Mouse (Mus musculus) hindbrain, postnatal 0 days (tissue): ENCODE measurements around the gene Pnkp. TPM values are rescaled to one million over a fixed set of nuclear protein-coding genes. Genes with fewer than 3 reads are reported as not detected.

Experiments
- ATAC-seq: fragments of 200-750 bp; cut with Nextera tagmentation; 2 replicates; pipeline ENCODE4 v1.8.0; 2017; ENCODE audit warnings: mild to moderate bottlenecking, moderate TSS enrichment, moderate library complexity
- DNase-seq: peaks from one replicate; pipeline ENCODE4 v3.0.0-alpha.2; 2015; ENCODE audit warnings: low spot score
- H3K27ac ChIP-seq: fragments of 300-500 bp; sonication (generic); 2 replicates; pipeline ENCODE4 v1.5.1; 2014; ENCODE audit warnings: mild to moderate bottlenecking
- H3K27me3 ChIP-seq: fragments of 300-500 bp; sonication (generic); 2 replicates; pipeline ENCODE4 v1.6.1; 2014; ENCODE audit warnings: low read length, mixed read lengths; ENCODE audit not compliant: insufficient read depth
- H3K36me3 ChIP-seq: fragments of 300-500 bp; sonication (generic); 2 replicates; pipeline ENCODE4 v1.6.1; 2014; ENCODE audit warnings: low read length, mixed read lengths; ENCODE audit not compliant: insufficient read depth
- H3K4me1 ChIP-seq: fragments of 300-500 bp; sonication (generic); 2 replicates; pipeline ENCODE4 v1.6.1; 2014; ENCODE audit warnings: antibody characterized with exemption, low read length, mixed read lengths; ENCODE audit not compliant: insufficient read depth
- H3K4me2 ChIP-seq: fragments of 300-500 bp; sonication (generic); 2 replicates; pipeline ENCODE4 v1.6.1; 2014; ENCODE audit warnings: low read depth, mild to moderate bottlenecking, low read length, moderate library complexity, mixed read lengths
- H3K4me3 ChIP-seq: fragments of 300-500 bp; sonication (generic); 2 replicates; pipeline ENCODE4 v1.5.1; 2014; ENCODE audit warnings: low read length
- H3K9ac ChIP-seq: fragments of 300-500 bp; sonication (generic); replicated peaks from 2 replicates; pipeline ENCODE4 v1.6.1; 2014; ENCODE audit warnings: mild to moderate bottlenecking, low read length, moderate library complexity, mixed read lengths
- H3K9me3 ChIP-seq: fragments of 300-500 bp; sonication (generic); 2 replicates; pipeline ENCODE4 v1.6.1; 2016; ENCODE audit warnings: low read length, mixed read lengths
- CTCF ChIP-seq: IDR thresholded peaks from 2 replicates; pipeline ENCODE4 v1.5.1; 2016; ENCODE audit warnings: antibody characterized with exemption, control low read depth, low read depth
- WGBS: fragments of 180-500 bp; shearing (Covaris S2); extraction: QIAGEN DNeasy Blood & Tissue Kit; methylation state at CpG from one replicate; pipeline ENCODE4 v1.1.7; 2014; 5-methylcytosine and 5-hydroxymethylcytosine counted together
- polyA plus RNA-seq: library from polyadenylated mRNA; unstranded; fragments of >200 nt; fragmentation: Nextera tagmentation; extraction: Ambion mirVana; gene quantifications from 2 replicates; pipeline ENCODE4 v1.2.1, GENCODE M21; 2015
- total RNA-seq: library from RNA; depleted of rRNA; stranded (reverse); fragments of >200 nt; gene quantifications from 2 replicates; pipeline ENCODE4 v1.2.3, GENCODE M21; 2014

Gene Pnkp
- total and polyA plus RNA-seq, 2 experiments from 2014 or later = 37.5 to 47.1 TPM

DNA sequence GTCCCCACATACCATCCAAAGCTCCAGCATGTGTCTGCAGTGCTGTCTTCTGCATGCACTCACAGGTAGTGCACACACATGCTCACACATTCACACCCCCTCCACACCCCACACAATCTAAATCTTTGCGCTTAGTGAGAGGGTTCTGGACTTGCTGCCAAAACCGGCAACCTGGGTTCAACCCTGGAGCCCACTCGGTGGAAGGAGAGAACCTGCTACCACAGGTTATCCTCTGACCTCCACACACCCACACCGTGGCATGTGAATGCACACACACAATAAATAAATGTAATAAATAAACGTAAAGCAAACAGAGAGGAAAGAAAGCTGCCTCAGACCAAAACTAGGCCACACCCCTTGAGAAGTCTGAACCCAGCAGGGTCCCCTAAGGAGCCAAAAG lies 9.2 kb upstream of the Pnkp start:
- Histone ChIP-seq H3K27ac (peak overlapping the region; percentile 99; the same call in 1 of the 2 replicates), H3K36me3 (peaks cover 44% of the 10 kb centered on the region)

DNA sequence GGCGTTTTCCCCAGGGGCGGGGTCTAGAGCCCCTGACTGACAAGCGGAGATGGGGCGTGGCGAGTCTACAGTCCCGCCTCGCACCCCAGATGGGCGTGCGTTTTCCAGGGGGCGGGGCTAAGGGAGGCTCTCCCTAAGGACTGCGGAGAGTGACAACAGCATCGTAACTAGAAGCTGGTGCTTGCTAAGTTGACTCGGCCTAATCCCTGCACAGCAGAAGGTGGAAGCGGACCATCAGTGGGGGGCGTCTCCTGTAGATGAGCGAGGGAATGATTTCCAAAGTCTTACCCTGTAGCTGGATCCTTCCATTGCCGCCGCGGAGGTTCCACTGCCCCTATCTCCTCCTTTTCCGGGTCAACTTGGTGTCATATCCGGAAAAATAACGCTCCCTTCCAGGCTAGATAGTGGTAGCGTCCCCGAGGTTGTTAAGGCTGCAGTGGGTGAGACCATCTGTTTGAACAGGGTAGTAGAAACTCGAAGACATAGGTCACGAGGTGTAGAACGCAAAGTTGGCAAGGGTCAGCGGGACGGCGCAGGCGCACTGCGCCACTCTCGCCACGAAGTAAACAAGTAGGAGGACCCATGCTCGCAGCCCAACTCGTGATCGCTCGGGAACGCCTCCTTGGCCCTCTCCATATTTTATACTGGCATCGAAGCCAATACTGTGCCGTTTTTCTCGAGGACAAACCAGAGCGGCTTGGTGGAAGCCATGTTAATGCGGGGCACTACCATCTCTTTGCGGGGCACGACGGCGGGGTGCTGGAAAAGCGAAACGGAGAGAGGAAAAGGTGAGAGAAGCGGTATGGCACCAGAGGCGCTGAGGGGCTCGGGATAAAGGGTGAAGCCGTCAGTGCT lies 8.2 kb upstream of the Pnkp start, which contains the start of the genes Akt1s1 and Tbc1d17:
TSS of gene Akt1s1 (plus strand) at position 431 of the 855 bp plus-strand sequence.
TSS of gene Tbc1d17 (minus strand) at position 519 of the 855 bp plus-strand sequence.
- H3K4me1 ChIP-seq = peaks cover 16% of the 10 kb centered on the region; the same call in 1 of the 2 replicates
- H3K4me2 ChIP-seq = peak within 1 kb of the TSS; percentile 83

More for the DNA sequence above, 9.2 kb upstream of the Pnkp start:
- ATAC-seq (no peak), DNase-seq (no peak)
- H3K9me3 ChIP-seq = no peaks in the 10 kb centered on the region
- peaks cover 16% of the 10 kb centered on the region; the same call in 1 of the 2 replicates for H3K4me1 ChIP-seq
- H3K4me2 ChIP-seq = peak overlapping the region; percentile 82
- WGBS = 79% methylated on average over 5 of the region's 5 CpGs
- H3K4me3 ChIP-seq = peak overlapping the region; percentile 73
- TF ChIP-seq CTCF = no peak
- H3K9ac ChIP-seq = peak overlapping the region; percentile 50
- no peaks in the 10 kb centered on the region for H3K27me3 ChIP-seq

DNA sequence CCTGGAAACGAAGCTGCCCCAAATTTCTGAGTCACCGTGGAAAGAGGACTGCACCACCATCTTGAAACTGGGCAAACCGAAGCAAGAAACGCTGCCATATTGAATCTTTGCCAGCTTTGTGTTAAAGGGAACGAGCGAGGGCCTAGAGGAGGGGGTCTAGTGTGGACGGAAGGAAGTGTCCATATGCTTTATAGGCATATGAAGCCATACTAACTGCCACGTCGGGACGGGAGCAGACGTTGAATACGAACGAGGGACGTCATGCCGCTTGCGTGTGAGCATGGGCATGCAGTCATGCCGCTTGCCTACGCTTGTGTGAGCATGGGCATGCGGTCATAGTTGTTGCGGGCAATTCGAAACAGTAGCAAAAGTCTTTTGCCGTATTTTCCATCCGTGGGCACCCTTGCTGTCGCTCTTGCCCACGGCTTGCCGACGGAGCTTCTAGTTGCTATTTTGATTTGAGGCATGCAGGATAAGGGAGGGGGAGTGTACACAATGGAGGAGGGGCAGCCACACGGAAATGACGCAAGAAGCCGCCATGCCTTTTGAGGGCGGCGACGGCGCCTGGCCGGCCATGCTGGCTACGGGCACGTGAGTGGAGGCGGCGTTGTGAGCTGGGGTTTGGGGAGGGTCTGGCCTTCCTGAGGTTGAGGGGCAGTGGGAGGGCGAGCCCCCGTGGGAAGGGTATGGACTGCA lies 7.4 kb upstream of the Pnkp start:
- no peaks in the 10 kb centered on the region for H3K9me3 ChIP-seq
- peak; percentile 97 for DNase-seq
- peak overlapping the region; percentile 83 for H3K4me2 ChIP-seq
- peaks cover 16% of the 10 kb centered on the region; the same call in 1 of the 2 replicates for H3K4me1 ChIP-seq
- peaks cover 30% of the 10 kb centered on the region for H3K36me3 ChIP-seq
- TF ChIP-seq CTCF = no peak
- H3K4me3 ChIP-seq = peak overlapping the region; percentile 73
- under 1% methylated on average over 39 of the region's 41 CpGs for WGBS
- H3K27ac ChIP-seq = peak overlapping the region; percentile 99
- peak; percentile 77 for ATAC-seq
- H3K9ac ChIP-seq = peak overlapping the region; percentile 84
- no peaks in the 10 kb centered on the region for H3K27me3 ChIP-seq

More for the DNA sequence above, 8.2 kb upstream of the Pnkp start, which contains the start of the genes Akt1s1 and Tbc1d17:
- Histone ChIP-seq H3K27ac (peak within 1 kb of the TSS; percentile 99), H3K4me3 (peak within 1 kb of the TSS; percentile 73), H3K9ac (peak within 1 kb of the TSS; percentile 84), H3K27me3 (no peaks in the 10 kb centered on the region), H3K9me3 (no peaks in the 10 kb centered on the region), H3K36me3 (peaks cover 38% of the 10 kb centered on the region)
- DNase-seq = peak; percentile 100
- under 1% methylated on average over 54 of the region's 54 CpGs for WGBS
- peak; percentile 91 for ATAC-seq
- no peak for TF ChIP-seq CTCF

DNA sequence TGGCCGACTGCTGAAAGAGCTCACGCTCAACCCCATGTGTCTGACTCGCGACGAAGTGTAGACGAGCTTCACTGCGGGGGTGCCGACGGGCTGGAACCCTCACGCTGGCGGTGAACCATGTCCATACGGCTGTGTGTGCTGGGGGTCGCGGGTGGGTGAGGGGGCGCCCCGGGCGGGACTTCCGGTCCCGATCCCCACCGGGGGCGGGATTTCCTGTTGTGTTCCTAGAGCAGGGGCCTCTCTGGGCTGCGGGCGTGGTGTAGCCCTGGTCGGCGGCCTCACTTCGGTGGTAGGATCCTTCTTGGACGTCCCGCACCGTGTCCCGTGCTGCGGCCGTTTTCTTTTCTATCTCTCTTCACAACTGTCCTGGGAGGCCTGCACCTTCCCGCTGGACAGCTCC lies 6.8 kb upstream of the Pnkp start:
- peak overlapping the region; percentile 99 for H3K27ac ChIP-seq
- peak overlapping the region; percentile 73 for H3K4me3 ChIP-seq
- H3K9me3 ChIP-seq = no peaks in the 10 kb centered on the region
- peak; percentile 91 for DNase-seq
- TF ChIP-seq CTCF = peak; percentile 14; the same call in 1 of the 2 replicates
- H3K9ac ChIP-seq = peak overlapping the region; percentile 84
- peak overlapping the region; percentile 83 for H3K4me2 ChIP-seq
- no peaks in the 10 kb centered on the region for H3K27me3 ChIP-seq
- WGBS = under 1% methylated on average over 31 of the region's 33 CpGs
- peak; percentile 46 for ATAC-seq
- peaks cover 18% of the 10 kb centered on the region; the same call in 1 of the 2 replicates for H3K4me1 ChIP-seq
- peaks cover 24% of the 10 kb centered on the region for H3K36me3 ChIP-seq

DNA sequence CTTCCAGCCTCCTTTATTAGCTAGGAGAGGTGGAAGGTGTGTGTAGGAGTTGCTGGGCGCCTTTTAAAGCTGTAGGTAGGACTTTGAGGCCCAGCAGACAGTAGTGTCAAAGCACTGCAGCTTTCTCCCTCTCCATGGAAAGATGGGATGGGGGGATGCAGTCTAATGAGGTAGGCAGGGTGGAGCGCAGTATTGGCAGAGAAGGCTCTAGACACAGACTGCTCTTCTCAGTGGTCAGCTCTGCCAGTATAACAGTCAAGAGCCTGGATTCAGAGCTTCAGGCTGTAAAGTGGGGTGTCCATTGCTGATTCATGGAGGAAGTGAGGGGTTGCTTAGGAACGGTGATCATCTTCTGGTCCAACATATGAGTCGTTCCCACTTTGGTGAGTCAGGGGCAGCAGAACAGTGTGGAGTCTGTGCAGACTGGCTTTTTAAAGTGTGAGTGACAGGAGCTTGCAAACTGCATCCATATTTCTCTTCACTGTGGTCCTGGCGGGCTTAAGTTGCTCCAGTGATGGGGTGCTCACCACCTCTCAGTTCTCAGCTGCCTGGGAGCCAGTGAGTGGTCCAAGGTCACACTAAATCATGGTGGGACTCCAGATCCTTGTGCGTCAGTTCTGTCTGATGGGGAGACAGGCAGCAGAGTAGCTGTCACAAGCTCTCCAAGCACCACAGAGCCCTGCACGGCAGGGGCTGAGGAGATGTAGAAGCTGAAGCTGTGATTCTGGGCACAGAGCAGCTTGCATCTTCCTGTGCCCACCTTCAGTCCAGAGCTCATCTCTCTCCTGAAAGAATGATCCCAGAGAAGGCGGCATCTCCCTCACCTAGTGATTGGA lies 5.9 kb upstream of the Pnkp start:
- Histone ChIP-seq H3K36me3 (peaks cover 16% of the 10 kb centered on the region), H3K27ac (peak overlapping the region; percentile 99), H3K4me1 (peaks cover 22% of the 10 kb centered on the region; the same call in 1 of the 2 replicates), H3K9ac (peak overlapping the region; percentile 84), H3K4me3 (peak overlapping the region; percentile 73), H3K27me3 (no peaks in the 10 kb centered on the region), H3K4me2 (peak overlapping the region; percentile 83), H3K9me3 (no peaks in the 10 kb centered on the region)
- no peak for DNase-seq
- ATAC-seq = no peak
- WGBS = 80% methylated on average over 8 of the region's 8 CpGs
- TF ChIP-seq CTCF = no peak
